Mouse (Mus musculus): ENCODE measurements around the gene Mcur1. TPM values are rescaled to one million over a fixed set of nuclear protein-coding genes. Genes with fewer than 3 reads are reported as not detected.

Gene Mcur1
- polyA plus RNA-seq, 1 experiment from 2014 or later, result 8.6 TPM

DNA sequence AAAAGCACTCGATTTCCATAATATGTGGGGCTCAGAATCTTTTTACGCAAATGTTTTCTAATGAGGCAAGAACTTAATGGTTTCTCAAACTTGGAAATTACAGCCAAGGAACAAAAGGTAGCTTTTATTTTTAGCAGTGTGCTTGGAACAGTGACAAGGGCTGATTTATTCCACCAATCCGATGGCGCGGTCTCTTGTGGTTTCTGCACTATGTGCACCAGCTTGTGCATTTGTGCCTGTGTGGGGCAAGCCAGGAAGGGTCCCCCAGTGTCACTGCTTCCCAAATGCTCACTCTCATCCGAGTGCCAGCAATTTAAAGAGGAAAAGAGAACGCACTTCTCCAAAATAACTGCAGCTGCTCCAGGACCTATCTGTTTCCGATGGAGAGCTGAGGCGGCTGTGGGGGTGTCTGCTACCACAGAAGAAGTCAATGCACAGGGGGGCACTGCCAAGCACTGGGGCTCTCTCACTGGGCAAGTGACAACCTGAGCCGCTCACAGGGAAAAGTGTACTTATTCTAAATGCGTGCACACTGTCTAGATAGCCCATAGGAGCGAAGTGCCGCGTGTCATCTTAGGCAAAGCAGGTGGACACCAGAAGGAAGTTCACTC is 19.7 kb downstream of the Mcur1 start:
- WGBS, result 73% methylated on average over 14 of the region's 14 CpGs
- ATAC-seq (ENCODE audit: low read depth), result no peak; the same call in 1 of the 2 replicates
- no peak overlapping the region for H3K27ac ChIP-seq (ENCODE audit: low read depth, low read length)
- peaks cover 7% of the 10 kb centered on the region; the same call in 1 of the 2 replicates for H3K4me1 ChIP-seq (ENCODE audit: control insufficient read depth, insufficient read depth, low read length)
- H3K9me3 ChIP-seq (ENCODE audit: control insufficient read depth, low read length), result no peaks in the 10 kb centered on the region
- H3K4me2 ChIP-seq (ENCODE audit: low read depth, low read length), result no peak overlapping the region
- H3K27me3 ChIP-seq (ENCODE audit: control insufficient read depth, insufficient read depth, low read length), result no peaks in the 10 kb centered on the region
- no peaks in the 10 kb centered on the region for H3K36me3 ChIP-seq (ENCODE audit: control insufficient read depth, insufficient read depth, low read length)
- no peak overlapping the region for H3K9ac ChIP-seq (replicated peaks; ENCODE audit: low read depth, low read length)
- no peak overlapping the region for H3K4me3 ChIP-seq (ENCODE audit: low read depth, low read length)

DNA sequence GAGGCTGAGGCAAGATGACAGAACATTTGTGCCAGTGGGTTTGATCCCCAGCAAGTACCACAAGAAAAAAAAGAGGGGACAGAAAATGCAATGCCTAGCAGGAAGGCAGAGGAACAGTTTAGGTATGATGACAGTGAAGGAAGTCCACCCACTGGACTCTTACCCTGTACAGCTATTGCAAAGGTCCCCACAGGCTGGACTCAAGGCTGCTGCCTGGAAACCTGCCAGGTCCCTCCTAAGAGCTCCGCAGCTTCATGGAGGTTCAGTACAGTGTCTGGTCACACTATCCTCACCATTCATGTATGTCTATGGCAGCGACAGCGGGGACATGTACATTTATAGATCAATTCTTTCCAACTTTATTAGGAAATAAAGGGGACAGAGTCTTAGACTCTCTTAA is 20.6 kb downstream of the Mcur1 start:
- H3K4me1 ChIP-seq (ENCODE audit: control insufficient read depth, insufficient read depth, low read length), result peaks cover 7% of the 10 kb centered on the region; the same call in 1 of the 2 replicates
- no peak overlapping the region for H3K9ac ChIP-seq (replicated peaks; ENCODE audit: low read depth, low read length)
- H3K9me3 ChIP-seq (ENCODE audit: control insufficient read depth, low read length), result no peaks in the 10 kb centered on the region
- H3K4me2 ChIP-seq (ENCODE audit: low read depth, low read length), result no peak overlapping the region
- no peak for ATAC-seq (ENCODE audit: low read depth)
- no peaks in the 10 kb centered on the region for H3K27me3 ChIP-seq (ENCODE audit: control insufficient read depth, insufficient read depth, low read length)
- H3K36me3 ChIP-seq (ENCODE audit: control insufficient read depth, insufficient read depth, low read length), result no peaks in the 10 kb centered on the region
- WGBS, result 86% methylated on average over 3 of the region's 3 CpGs
- H3K4me3 ChIP-seq (ENCODE audit: low read depth, low read length), result no peak overlapping the region
- H3K27ac ChIP-seq (ENCODE audit: low read depth, low read length), result no peak overlapping the region

GRCm38 (mm10) chr13:43537854-43538253 is 22.1 kb downstream of the Mcur1 start:
- Histone ChIP-seq H3K4me2 (ENCODE audit: low read depth, low read length) (no peak overlapping the region), H3K4me3 (ENCODE audit: low read depth, low read length) (no peak overlapping the region), H3K36me3 (ENCODE audit: control insufficient read depth, insufficient read depth, low read length) (no peaks in the 10 kb centered on the region), H3K9me3 (ENCODE audit: control insufficient read depth, low read length) (no peaks in the 10 kb centered on the region), H3K27ac (ENCODE audit: low read depth, low read length) (no peak overlapping the region), H3K27me3 (ENCODE audit: control insufficient read depth, insufficient read depth, low read length) (no peaks in the 10 kb centered on the region), H3K9ac (replicated peaks; ENCODE audit: low read depth, low read length) (no peak overlapping the region), H3K4me1 (ENCODE audit: control insufficient read depth, insufficient read depth, low read length) (peaks cover 7% of the 10 kb centered on the region; the same call in 1 of the 2 replicates)
- ATAC-seq (ENCODE audit: low read depth), result no peak
- 73% methylated on average over 6 of the region's 6 CpGs for WGBS

DNA sequence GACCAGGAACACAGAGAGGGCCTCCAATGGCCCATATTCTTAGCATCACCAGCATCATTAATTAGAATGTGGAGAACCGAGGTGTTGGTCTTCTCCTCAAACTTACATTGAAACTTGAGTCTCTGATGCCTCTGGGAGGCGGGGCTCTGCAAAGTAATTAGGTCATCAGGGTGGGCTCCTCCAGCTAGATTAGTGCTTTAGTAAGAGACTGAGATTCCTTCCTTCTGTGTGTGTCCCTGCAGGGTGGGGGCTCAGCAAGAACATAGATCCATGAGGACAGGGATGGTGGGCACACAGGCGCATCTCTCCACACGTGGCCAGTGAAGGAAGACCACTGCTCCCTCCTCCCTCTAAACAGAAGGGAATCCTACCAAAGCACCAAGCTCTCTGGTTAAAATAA is 26.0 kb downstream of the Mcur1 start:
- H3K27ac ChIP-seq (ENCODE audit: low read depth, low read length), result no peak overlapping the region
- H3K27me3 ChIP-seq (ENCODE audit: control insufficient read depth, insufficient read depth, low read length), result no peaks in the 10 kb centered on the region
- no peak overlapping the region for H3K4me3 ChIP-seq (ENCODE audit: low read depth, low read length)
- no peak overlapping the region for H3K9ac ChIP-seq (replicated peaks; ENCODE audit: low read depth, low read length)
- H3K36me3 ChIP-seq (ENCODE audit: control insufficient read depth, insufficient read depth, low read length), result no peaks in the 10 kb centered on the region
- H3K9me3 ChIP-seq (ENCODE audit: control insufficient read depth, low read length), result no peaks in the 10 kb centered on the region
- 77% methylated on average over 4 of the region's 4 CpGs for WGBS
- no peak overlapping the region for H3K4me2 ChIP-seq (ENCODE audit: low read depth, low read length)
- H3K4me1 ChIP-seq (ENCODE audit: control insufficient read depth, insufficient read depth, low read length), result peaks cover 7% of the 10 kb centered on the region; the same call in 1 of the 2 replicates
- ATAC-seq (ENCODE audit: low read depth), result no peak

- Histone ChIP-seq H3K36me3 (ENCODE audit: control insufficient read depth, insufficient read depth, low read length) (no peaks in the 10 kb centered on the region), H3K27me3 (ENCODE audit: control insufficient read depth, insufficient read depth, low read length) (no peaks in the 10 kb centered on the region), H3K4me2 (ENCODE audit: low read depth, low read length) (peak overlapping the region; percentile 24), H3K9me3 (ENCODE audit: control insufficient read depth, low read length) (no peaks in the 10 kb centered on the region), H3K9ac (replicated peaks; ENCODE audit: low read depth, low read length) (no peak overlapping the region), H3K4me1 (ENCODE audit: control insufficient read depth, insufficient read depth, low read length) (peaks cover 7% of the 10 kb centered on the region; the same call in 1 of the 2 replicates), H3K27ac (ENCODE audit: low read depth, low read length) (peak overlapping the region; percentile 70), H3K4me3 (ENCODE audit: low read depth, low read length) (no peak overlapping the region)
- peak; percentile 93 for ATAC-seq (ENCODE audit: low read depth)
- 9% methylated on average over 13 of the region's 13 CpGs for WGBS
Observed at GRCm38 (mm10) chr13:43530832-43531693, 28.9 kb downstream of the Mcur1 start.

DNA sequence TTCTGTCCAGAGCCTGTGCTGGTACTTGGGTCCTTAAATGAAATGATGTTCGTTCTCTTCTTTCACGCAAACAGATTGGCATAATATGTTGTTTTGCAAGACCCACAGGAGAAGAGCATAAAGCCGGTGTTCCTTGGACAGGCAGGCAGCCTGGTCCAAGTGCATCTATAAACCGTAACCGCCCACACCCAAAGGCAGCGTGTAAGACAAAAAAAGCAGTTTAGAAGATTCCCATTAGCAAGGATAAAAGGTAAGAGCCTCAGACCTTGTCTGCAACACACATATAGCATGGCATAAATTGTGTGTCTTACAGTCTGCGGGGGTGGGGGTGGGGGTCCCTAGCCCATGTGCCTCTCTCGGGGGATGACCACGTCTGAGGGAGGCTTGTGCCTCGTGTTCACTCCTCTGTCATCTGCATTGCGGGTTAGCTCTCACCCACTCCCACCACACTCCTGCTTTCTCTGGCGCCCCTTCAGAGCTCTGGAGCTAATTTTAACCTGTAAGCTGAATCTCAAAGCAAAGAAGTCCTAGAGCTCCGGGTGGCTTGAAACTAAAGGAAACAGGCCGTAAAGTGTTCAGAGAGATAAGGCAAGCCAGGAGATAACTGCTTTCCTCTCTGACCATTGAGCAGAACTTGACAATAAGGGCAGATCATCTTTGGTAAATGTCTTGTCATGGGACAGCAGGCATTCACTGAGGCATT is 29.7 kb downstream of the Mcur1 start:
- H3K36me3 ChIP-seq (ENCODE audit: control insufficient read depth, insufficient read depth, low read length), result no peaks in the 10 kb centered on the region
- ATAC-seq (ENCODE audit: low read depth), result no peak
- no peaks in the 10 kb centered on the region for H3K27me3 ChIP-seq (ENCODE audit: control insufficient read depth, insufficient read depth, low read length)
- H3K9me3 ChIP-seq (ENCODE audit: control insufficient read depth, low read length), result no peaks in the 10 kb centered on the region
- no peak overlapping the region for H3K4me2 ChIP-seq (ENCODE audit: low read depth, low read length)
- peaks cover 7% of the 10 kb centered on the region; the same call in 1 of the 2 replicates for H3K4me1 ChIP-seq (ENCODE audit: control insufficient read depth, insufficient read depth, low read length)
- WGBS, result 57% methylated on average over 14 of the region's 14 CpGs
- no peak overlapping the region for H3K4me3 ChIP-seq (ENCODE audit: low read depth, low read length)
- H3K9ac ChIP-seq (replicated peaks; ENCODE audit: low read depth, low read length), result no peak overlapping the region
- H3K27ac ChIP-seq (ENCODE audit: low read depth, low read length), result peak overlapping the region; percentile 70; the same call in 1 of the 2 replicates

- H3K4me3 ChIP-seq (ENCODE audit: low read depth, low read length), result no peak overlapping the region
- H3K4me2 ChIP-seq (ENCODE audit: low read depth, low read length), result no peak overlapping the region
- peaks cover 6% of the 10 kb centered on the region; the same call in 1 of the 2 replicates for H3K4me1 ChIP-seq (ENCODE audit: control insufficient read depth, insufficient read depth, low read length)
- H3K9ac ChIP-seq (replicated peaks; ENCODE audit: low read depth, low read length), result no peak overlapping the region
- H3K9me3 ChIP-seq (ENCODE audit: control insufficient read depth, low read length), result no peaks in the 10 kb centered on the region
- H3K27ac ChIP-seq (ENCODE audit: low read depth, low read length), result no peak overlapping the region
- no peak for ATAC-seq (ENCODE audit: low read depth)
- H3K36me3 ChIP-seq (ENCODE audit: control insufficient read depth, insufficient read depth, low read length), result no peaks in the 10 kb centered on the region
- 85% methylated on average over 5 of the region's 5 CpGs for WGBS
- H3K27me3 ChIP-seq (ENCODE audit: control insufficient read depth, insufficient read depth, low read length), result no peaks in the 10 kb centered on the region
Observed at GRCm38 (mm10) chr13:43526289-43526688, 33.7 kb downstream of the Mcur1 start.

- Histone ChIP-seq H3K27me3 (ENCODE audit: control insufficient read depth, insufficient read depth, low read length) (no peaks in the 10 kb centered on the region), H3K27ac (ENCODE audit: low read depth, low read length) (peak overlapping the region; percentile 55), H3K36me3 (ENCODE audit: control insufficient read depth, insufficient read depth, low read length) (no peaks in the 10 kb centered on the region), H3K4me2 (ENCODE audit: low read depth, low read length) (no peak overlapping the region), H3K9ac (replicated peaks; ENCODE audit: low read depth, low read length) (no peak overlapping the region), H3K9me3 (ENCODE audit: control insufficient read depth, low read length) (no peaks in the 10 kb centered on the region), H3K4me1 (ENCODE audit: control insufficient read depth, insufficient read depth, low read length) (peaks cover 4% of the 10 kb centered on the region; the same call in 1 of the 2 replicates), H3K4me3 (ENCODE audit: low read depth, low read length) (no peak overlapping the region)
- WGBS, result 43% methylated on average over 16 of the region's 16 CpGs
- ATAC-seq (ENCODE audit: low read depth), result peak; percentile 51; the same call in 1 of the 2 replicates
Observed at GRCm38 (mm10) chr13:43525363-43526134, 34.4 kb downstream of the Mcur1 start.
